Mouse (Mus musculus) lung, postnatal 25 days (tissue): ENCODE data around the gene Osbpl2.
A peak's percentile ranks its signal among the peaks of the same experiment; 100 is the strongest.

Source experiments
- DNase-seq: peaks from one replicate; pipeline ENCODE4 v3.0.0; 2022; ENCODE audit warnings: low spot score

Gene Osbpl2

DNA sequence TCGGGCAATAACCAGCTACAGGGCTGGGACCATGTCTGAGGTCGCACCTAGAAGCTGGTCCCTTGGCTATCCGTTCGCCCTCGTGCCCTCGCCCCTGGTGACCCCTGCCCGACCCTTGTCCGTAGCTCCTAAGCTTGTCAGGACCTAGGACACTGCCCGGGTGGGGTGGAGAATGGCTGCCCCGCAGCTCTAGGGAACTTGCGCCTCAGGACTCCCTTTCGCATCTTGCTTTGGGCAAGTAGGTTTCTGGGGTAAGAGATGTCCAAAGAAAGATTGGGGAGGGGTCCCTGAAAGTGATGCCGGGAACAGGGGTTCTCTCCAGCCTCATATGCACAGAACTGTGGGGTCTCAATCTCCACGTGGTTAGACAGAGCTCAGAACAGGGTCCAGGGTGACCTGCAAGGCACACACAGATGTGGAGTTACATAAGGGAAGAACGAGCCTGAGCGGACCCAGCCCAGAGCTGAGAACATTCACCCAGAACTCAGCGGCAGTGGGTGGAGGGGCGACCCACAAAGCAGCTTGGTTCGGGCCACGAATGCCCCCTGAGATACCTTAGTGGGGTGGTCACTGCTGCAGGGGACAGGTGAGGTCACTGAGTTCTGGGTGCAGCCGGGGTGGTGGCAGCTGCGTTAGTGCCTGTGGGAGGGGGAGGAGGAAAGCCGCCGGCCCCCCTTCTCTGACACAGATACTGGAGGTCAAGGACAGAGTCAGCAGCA lies 14.3 kb upstream of the Osbpl2 start:
- DNase-seq = no peak

DNA sequence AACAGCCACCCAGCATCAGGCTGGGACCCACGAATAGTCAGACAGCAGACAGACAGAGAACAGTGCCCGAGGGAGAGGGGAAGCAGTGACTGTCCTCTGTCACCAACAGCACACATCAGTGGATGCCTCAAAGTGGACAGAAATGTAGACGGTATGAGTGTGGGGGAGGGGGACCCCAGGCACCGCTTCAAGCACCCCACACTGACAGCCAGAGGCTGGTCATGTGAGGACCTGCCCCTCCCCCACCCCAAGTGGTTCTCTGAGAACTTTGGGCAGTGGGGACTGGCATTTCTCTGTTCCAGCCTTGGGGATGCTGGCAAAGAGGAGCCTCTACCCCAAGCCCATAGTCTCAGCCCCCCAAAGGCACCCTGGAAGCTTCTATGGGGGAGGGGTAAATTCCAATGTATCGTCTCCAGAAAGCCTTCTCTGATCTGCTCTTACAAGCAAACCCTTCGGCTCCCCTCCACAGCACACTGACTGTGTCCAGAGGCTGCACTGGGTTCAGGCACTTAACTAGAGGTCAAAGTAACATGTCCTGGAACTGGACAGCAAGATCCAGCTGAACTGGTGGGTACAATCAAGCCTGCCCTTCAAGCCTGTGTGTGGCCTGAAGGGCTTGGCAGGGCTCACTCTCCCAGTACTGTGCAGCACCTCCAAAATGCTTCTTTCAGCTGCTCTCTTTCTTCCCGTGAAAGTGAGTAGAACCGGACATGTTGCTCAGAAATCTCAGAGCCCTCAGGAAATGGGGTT lies 13.5 kb upstream of the Osbpl2 start:
- no peak for DNase-seq

DNA sequence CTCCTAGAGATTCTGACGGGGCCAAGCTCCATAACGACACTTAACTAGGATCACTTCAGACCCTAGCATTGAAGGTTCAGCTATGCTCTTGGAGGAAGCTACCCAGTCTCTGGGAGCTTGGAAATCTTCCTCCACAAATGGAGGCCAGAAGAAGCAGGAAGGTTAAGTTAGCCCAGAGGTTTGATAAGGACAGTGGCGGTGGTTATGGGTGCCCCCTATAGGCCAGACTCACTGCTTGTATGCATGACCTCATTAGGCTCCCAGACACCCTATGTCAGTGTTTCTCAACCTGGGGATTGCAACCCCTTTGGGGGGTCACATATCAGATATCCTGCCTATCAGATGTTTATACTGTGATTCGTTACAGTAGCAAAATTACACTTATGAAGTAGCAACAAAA lies 12.0 kb upstream of the Osbpl2 start:
- DNase-seq = no peak

DNA sequence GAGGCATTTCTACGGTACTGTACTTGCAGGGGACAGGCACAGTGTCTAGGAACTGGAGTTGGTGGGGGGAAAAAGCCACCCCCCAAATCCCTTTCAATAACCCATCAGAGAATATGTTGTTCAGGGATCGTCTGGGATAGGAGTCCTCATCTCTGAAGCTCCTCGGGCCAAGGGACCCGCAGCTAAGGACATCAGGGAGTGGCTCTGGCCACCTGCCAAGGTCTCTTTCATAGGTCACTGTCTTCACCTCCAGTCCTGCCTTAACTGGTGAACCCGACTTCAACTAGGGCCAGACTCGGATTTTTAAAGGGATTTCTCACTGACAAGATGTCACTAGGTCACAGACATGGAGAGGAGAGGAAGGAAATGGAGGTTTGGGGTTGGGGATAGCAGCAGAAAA lies 10.8 kb upstream of the Osbpl2 start:
- no peak for DNase-seq

DNA sequence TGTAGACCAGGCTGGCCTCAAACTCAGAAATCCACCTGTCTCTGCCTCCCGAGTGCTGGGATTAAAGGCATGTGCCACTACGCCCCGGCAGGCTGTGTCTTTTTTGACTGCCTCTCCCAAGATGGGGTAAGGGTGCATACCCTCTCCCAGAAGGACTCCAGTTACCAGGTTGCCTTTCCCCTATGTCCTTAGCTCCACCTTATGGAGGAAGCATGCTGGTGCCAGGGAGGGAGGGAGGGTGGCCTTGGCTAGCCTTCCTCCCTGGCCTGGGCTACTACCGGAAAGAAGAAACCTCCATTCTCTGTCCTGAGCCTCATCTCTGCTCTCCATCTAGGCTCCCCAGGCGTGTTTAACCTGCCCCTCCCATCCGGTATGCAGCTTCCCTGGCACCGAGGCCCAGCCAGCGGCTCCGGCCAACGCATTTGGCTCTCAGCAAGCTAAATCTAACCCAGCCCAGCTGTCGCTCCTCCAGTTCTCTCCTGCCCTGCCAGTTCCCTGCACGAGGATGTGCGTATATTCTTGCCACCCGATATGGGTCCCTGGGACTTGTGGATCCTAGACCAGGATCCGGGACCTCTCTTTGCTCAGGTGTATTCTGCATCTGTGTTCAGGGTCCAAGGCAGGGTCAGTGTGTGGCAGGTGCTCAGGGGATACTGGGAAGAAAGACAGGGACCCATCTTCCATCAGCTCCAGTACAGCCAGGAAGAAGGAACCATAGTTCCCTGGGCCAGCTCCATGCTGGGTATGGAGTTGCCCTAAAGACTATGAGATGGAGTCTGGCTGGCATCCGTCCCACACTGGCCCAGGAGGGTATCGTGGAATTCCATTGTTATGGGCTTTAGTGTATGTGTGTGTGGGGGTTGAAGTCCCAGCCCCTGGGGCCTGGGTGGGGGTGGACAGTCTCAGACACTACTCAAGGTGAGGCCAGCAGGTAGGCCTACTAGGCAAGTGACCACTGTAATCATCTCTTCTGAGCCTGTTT lies 4.9 kb upstream of the Osbpl2 start:
- peak; percentile 86 for DNase-seq

DNA sequence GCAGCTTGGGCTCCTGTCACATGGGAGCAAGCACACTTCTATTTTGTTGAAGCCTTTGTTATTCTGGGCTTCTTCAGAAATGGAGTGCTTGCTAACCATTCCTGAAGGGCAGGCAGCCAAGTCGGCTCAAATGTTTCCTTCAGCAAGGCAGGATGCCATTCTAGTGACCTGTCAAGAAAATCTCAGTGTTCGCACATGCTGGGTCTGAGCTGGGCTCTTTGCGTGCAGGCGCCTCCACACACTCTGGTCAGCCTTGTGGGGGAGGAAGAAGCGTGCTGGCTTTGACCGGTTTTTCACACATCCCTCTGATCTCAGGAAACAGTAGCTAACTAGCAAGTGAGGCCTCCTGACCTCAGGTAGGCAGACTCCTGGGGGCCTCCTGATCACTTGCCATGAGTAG lies 3.8 kb upstream of the Osbpl2 start:
- DNase-seq = peak; percentile 85

DNA sequence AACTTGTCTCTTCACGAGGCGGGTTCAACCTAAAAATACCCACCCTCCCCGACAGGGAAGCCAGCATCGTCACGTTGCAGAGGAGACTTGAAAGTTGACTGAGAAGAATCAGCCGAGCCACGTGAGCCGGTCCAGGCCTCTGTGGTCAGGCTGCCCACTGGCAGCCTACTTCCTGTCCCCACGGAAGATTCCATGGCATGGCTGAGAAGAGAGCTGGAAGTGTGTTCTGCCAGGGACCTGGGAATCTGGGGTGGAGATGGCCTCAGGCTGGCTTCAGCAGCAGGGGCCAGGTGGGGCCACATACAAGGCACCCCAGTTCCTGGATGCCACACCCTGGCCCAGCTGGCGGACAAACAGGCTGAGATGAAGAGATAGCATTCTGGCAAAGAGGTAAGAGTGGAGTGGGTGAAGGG lies 3.0 kb upstream of the Osbpl2 start:
- DNase-seq = peak; percentile 50

DNA sequence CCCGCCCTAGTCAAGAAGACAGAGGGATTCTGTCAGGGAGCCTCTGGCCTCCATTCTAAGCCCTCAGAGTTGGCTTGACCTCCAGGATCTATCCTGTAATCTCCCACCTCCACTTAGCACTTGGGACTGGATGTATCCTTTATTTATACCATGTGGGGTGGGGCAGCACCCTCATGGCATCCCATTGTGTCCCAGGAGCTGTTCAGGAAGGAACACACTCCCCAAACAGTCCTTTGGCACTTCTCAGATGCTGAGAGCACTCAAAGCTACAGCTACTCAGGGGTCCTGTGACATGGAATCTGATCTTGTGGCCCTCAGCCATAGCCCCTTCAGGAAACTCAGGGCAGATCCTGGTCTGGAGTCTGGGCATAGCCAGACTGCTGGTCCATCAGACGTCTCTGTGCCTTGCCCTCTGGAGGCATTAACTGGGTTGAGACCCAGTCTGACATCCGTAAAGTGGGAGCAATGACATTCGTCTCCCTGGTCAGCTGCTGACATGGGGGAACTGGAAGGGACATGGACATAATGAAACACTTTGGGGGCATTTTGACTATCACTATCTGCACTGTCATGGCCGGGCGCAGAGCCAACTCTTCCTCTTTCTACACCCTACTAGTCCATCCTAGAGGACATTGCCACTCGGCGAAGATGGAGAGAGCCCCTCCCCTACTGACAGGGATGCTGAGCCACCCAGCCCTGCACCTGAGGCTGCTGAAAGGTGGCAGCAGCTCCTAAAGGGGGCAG lies 2.2 kb upstream of the Osbpl2 start:
- peak; percentile 80 for DNase-seq

DNA sequence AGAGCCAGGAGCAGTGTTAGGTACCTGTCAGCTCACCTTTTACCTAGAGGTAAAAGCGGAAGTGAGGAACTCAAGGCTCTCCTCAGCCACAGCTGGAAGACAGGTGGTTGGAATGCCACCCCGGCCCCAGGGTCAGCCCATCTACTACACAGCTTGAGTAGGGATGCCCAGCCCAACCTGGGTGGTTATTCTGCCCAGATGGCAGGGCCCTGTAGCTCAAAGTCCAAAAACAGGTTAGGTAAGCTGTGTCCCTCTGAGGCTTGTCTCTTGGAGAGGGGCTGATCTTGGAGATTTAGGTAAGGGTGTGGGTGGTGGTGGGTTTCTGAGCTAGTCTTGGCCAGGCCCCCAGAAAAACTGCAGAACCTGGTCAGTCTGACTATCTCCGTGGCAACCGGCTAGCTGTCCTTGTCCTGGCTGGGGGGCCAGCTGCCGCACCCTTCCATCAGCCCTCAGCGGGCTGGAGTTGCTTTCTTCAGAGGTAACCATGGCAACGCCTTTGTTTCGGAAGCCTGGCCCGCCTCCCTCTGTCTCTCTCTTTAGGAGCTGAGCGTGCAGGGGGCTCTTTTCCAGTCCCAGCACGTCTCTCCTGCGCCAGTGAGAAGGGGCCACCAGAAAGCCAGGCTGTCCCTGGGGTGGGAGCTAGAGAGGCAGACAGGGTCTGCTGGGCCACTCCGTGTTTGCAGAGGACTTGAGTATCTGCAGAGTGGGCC lies 1.5 kb upstream of the Osbpl2 start:
- DNase-seq = no peak

DNA sequence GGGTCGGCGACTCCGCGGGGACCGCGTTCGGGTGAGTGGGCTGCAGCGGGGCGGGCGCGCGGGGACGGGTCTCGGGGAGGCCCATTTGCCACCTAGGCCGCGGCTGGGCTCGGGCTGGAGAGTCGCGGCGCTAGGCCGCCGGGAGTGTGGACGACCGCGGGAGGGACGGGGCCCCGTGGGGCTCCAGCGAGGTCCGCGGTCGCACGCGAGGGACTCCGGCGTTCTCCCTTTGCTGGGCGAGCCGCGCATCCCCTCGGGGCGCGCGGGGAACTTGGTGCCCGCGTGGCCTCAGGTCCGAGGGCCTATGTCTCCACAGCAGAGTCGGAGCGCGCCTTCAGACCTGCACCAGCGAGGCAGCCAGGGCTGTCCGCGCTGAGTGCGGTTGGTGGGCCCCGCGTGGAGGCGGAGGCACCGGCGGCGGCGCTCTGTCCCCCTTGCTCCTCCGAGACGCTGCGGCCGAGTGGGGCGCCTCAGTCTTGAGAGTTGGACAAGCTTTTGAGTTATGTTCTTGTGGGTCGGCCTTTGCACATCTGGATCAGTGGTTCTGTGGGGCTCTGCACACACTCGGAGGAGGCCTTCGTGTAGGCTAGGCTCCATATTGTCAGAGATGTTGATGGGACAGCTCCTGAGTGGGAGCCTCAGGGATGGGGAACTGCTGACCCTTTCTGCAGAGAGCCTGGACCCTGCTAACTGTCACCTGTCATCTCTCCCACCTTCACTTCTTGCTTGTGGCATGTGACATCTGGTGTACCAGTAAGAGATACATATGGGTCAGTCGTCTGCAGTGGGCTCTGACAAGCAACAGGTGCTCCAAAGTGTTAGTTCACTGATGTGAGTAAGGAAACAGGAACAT lies 559 bp downstream of the Osbpl2 start:
- no peak for DNase-seq

DNA sequence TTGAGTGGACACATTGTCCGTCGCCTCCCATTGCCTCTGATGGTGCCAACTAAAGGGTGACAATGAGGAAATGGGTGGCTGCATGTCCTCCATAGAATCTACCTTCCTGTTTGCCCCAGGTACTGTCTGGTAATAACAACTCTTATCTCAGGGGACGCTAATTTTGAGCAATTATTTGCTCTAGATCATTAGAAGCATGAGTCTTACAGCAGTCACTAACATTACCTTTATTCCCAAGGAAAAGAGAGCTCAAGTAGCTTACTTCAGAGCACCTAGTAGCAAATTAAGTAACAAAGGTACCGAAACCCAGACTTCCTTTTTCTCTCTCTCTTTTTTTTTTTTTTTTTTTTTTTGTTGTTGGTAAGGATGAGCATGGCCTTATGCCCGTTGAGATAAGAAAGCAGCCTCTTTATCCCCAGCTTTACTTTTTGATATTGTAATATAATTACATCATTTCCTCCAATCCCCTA lies 1.2 kb downstream of the Osbpl2 start:
- no peak for DNase-seq

DNA sequence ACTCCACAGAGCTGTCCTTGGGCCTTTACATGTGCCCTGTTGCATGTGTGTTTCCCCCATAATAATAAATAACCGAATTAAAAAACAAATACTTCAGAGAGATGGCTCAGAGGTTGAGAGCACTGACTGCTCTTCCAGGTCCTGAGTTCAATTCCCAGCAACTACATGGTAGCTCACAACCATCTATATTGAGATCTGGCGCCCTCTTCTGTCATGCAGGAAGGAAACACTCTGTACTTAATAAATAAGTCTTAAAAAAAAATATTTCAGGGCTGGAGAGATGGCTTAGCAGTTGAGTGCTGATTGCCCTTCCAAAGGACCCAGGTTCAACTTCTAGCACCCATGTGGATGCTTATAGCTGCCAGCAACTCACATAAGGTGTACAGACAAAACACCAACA lies 5.1 kb downstream of the Osbpl2 start:
- no peak for DNase-seq

DNA sequence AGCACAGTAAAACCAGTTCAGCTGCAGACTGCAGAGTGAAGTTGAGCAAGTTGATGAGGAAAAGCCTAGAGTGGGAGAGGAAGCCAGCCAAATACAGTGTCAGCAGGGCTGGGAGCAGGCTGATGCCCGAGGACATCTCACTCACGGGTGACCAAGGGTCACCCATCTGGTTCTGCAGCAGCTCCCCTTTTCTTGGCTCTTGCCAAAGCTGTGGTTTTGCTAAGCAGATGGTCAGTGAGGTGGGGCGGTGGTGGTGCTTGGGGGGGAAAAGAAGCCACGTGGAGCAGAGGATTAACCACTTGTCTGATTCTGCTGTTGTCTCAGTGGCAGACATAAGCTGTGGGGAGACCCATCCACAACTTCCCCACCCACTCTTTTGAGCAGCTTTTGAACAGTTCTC lies 7.1 kb downstream of the Osbpl2 start:
- DNase-seq = peak; percentile 46

DNA sequence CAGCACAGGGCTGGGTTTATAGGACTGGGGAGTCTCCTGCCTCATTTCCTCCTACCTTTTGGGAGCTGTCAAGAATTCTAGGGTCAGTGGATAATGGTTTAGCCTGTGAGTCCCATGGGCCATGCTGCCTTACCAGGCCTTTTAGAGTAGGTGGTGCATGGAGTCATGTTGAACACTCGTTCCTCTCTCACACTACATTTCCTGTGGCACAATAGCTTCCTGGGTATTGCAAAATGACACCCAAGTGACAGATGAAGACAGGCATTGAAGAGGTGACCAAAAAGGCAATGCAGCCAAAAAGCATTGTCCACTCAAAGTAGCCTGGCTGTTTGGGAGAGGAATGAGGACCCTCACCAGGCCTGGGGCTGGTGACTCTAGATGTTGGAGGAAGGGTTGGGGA lies 8.6 kb downstream of the Osbpl2 start:
- no peak for DNase-seq

DNA sequence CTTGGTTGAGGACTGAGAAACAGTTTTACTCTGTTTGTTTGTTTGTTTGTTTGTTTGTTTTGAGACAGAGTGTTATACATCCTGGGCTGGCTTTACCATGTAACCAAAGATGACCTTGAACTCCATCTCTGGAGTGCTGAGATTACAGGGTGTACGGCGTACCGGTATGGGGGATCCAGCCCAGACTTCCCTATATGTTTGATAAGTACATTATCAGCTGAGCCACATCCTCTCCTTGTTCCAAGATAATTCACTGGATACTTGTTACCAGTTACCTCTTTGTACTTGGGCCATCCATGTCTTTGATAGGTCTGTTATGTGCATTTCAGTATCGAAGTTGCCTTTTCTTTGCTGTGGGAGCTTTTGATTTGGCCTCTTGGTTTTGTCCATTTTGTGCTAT lies 14.1 kb downstream of the Osbpl2 start:
- no peak for DNase-seq

DNA sequence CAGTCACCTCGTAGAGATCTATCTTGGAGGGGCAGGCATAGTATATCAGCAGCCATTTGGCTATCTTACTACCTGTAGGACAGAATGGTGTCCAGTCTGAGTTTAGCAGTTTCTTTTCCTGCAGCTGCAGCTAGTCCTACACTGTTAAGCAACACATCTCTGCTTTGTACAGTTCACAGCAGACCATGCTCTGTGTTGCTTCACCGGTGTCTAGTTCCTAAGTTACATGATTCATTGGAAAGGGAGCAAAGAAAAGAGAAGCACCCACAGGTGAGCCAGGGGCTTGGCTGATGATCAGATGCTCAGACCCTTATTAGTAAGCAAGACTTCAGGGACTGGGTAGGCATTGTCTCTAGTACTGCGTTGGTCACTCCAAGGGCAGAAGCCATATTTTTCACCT lies 14.8 kb downstream of the Osbpl2 start:
- no peak for DNase-seq

DNA sequence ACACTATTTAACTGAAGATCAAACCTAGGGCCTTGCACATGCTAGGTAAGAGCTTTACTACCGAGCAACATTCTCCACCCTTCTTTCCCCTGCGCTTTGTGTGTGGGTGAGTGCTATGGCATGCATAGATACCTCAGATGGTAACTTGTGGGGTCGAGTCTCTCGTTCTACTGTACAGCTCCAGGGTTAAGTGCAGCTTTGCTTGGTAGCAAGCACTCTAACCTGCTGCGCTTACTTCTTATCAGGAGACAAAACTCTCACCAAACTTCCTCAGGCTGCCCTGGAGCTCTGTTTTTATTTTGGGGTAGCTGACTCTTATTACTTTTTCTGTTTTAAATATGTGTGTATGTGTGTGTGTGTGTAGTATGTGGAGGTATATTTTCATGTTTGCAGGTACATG lies 16.3 kb downstream of the Osbpl2 start:
- no peak for DNase-seq

DNA sequence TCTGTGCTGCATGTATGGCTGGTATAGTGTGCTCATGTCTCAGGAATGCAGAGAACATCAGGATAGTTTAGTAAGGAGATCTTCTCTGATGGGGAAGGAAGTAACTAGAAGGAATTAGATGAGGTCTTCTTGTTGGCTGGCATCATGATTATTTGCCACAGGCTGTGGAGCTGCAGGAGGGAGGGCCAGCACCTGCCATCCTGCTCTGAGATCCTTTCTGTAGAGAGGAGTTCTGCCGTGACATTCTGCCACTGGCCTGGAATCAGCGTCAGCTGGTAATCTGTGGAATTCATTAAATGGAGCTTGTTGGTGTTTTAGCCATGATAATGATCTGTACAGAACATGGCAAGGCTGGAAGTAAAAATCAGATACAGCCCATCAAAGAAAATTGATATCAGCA lies 27.0 kb downstream of the Osbpl2 start:
- no peak for DNase-seq

DNA sequence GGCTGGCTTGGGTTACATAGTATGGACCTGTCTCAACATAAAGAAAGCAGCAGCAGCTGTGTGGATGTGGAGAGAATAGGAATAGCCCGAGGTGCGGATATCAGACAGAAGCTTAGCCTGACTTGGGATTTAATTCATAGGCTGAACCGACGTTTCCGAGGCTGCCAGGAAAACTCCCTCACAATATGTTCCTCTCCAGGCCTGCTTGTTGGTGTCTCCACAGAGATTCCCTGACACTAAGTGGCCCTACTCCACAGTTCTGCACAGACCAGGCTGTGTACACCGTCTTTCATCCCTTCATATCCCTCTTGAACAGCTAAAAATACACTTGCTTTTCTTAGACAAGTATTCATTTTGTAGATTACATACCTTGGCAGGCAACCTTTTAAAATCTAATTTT lies 28.3 kb downstream of the Osbpl2 start:
- DNase-seq = no peak

DNA sequence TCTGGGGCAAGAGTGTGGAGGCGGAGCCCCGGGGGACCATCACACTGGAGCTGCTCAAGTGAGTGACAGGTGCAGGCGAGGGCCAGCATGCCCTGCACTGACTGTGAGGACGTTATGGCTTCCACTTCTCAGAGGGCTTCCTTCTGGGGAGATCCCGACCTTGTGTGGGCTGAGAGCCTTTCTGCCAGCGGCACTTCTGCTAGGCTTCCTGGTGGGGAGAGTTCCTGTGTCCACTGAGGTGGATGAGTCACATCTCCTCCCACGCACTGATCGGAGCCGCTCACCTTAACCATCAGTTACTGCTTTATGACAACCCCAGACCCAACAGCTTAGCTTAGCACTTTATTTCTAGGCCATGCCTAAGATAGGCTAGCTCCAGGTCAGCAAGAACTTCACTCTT lies 29.4 kb downstream of the Osbpl2 start:
- DNase-seq = no peak
